Mouse (Mus musculus): ENCODE data around the gene Npepl1.

Npepl1 gene

GRCm38 (mm10) chr2:174110783-174111549, 817 bp downstream of the Npepl1 start:
- DNase-seq (ENCODE audit: low spot score in 2 of 2): peak; percentile 32 to 38

- no peak for DNase-seq (ENCODE audit: low spot score in 2 of 2)
These were observed 2.8 kb downstream of the Npepl1 start for GRCm38 (mm10) chr2:174112931-174113330.

- no peak for DNase-seq (ENCODE audit: low spot score in 2 of 2)
These were observed 4.2 kb downstream of the Npepl1 start for GRCm38 (mm10) chr2:174114148-174114864.

- DNase-seq (ENCODE audit: low spot score in 2 of 2): no peak
These were observed 6.8 kb downstream of the Npepl1 start for GRCm38 (mm10) chr2:174116929-174117328.

GRCm38 (mm10) chr2:174118141-174118540, 8.0 kb downstream of the Npepl1 start:
- no peak for DNase-seq (ENCODE audit: low spot score in 2 of 2)

- no peak for DNase-seq (ENCODE audit: low spot score in 2 of 2)
These were observed 9.1 kb downstream of the Npepl1 start for GRCm38 (mm10) chr2:174119259-174119658.

GRCm38 (mm10) chr2:174120631-174121030, 10.5 kb downstream of the Npepl1 start:
- DNase-seq (ENCODE audit: low spot score in 2 of 2): no peak

GRCm38 (mm10) chr2:174121411-174121947, 11.3 kb downstream of the Npepl1 start:
- no peak for DNase-seq (ENCODE audit: low spot score in 2 of 2)

- no peak for DNase-seq (ENCODE audit: low spot score in 2 of 2)
These were observed 12.2 kb downstream of the Npepl1 start for GRCm38 (mm10) chr2:174122331-174122730.

GRCm38 (mm10) chr2:174123731-174124130, 13.6 kb downstream of the Npepl1 start:
- DNase-seq (ENCODE audit: low spot score in 2 of 2): no peak

- DNase-seq (ENCODE audit: low spot score in 2 of 2): no peak
These were observed 16.6 kb downstream of the Npepl1 start for GRCm38 (mm10) chr2:174126522-174127375.

GRCm38 (mm10) chr2:174127376-174127713, 17.2 kb downstream of the Npepl1 start:
- DNase-seq (ENCODE audit: low spot score in 2 of 2): no peak

GRCm38 (mm10) chr2:174128926-174129325, 18.8 kb downstream of the Npepl1 start:
- no peak for DNase-seq (ENCODE audit: low spot score in 2 of 2)

GRCm38 (mm10) chr2:174130468-174131097, 20.4 kb downstream of the Npepl1 start:
- no peak for DNase-seq (ENCODE audit: low spot score in 2 of 2)

GRCm38 (mm10) chr2:174132413-174132969, 22.3 kb downstream of the Npepl1 start:
- DNase-seq (ENCODE audit: low spot score in 2 of 2): no peak

- DNase-seq (ENCODE audit: low spot score in 2 of 2): no peak
These were observed 48.9 kb downstream of the Npepl1 start for GRCm38 (mm10) chr2:174159035-174159434.

GRCm38 (mm10) chr2:174160461-174160860, 50.3 kb downstream of the Npepl1 start:
- no peak for DNase-seq (ENCODE audit: low spot score in 2 of 2)
